Mouse (Mus musculus) liver, adult 2 months (tissue): Measurements from ENCODE around the gene Igdcc4. TPM values are rescaled to one million over a fixed set of nuclear protein-coding genes. Genes with fewer than 3 reads are reported as not detected.

Experiments used
- DNase-seq: peaks from one replicate; pipeline ENCODE4 v3.0.0-alpha.2; 2011; ENCODE audit warnings: low read depth, low spot score; ENCODE audit errors: extremely low read depth
- H3K27ac ChIP-seq: fragments of 200-500 bp; replicated peaks from 2 replicates; pipeline ENCODE4 v1.5.1; 2012; ENCODE audit warnings: low read depth, mild to moderate bottlenecking, control low read depth, inconsistent platforms, low read length; ENCODE audit not compliant: insufficient read depth
- H3K27me3 ChIP-seq: fragments of 200-500 bp; 2 replicates; pipeline ENCODE4 v1.6.1; 2012; ENCODE audit warnings: mild to moderate bottlenecking, moderate library complexity, low read length, inconsistent platforms; ENCODE audit not compliant: control insufficient read depth, insufficient read depth
- H3K36me3 ChIP-seq: fragments of 200-500 bp; 2 replicates; pipeline ENCODE4 v1.6.1; 2012; ENCODE audit warnings: low read length, inconsistent platforms; ENCODE audit not compliant: control insufficient read depth, insufficient read depth
- H3K4me1 ChIP-seq: fragments of 200-500 bp; 2 replicates; pipeline ENCODE4 v1.6.1; 2011; ENCODE audit warnings: low read length; ENCODE audit not compliant: control insufficient read depth, insufficient read depth
- H3K4me3 ChIP-seq: fragments of 200-500 bp; 2 replicates; pipeline ENCODE4 v1.5.1; 2011; ENCODE audit warnings: low read depth, mild to moderate bottlenecking, control low read depth, low read length, moderate library complexity; ENCODE audit not compliant: insufficient read depth
- H3K79me2 ChIP-seq: fragments of 200-500 bp; 2 replicates; pipeline ENCODE4 v1.6.1; 2012; ENCODE audit warnings: inconsistent platforms, mild to moderate bottlenecking, low read length, moderate library complexity; ENCODE audit not compliant: control insufficient read depth, insufficient read depth
- H3K9ac ChIP-seq: fragments of 200-500 bp; 2 replicates; pipeline ENCODE4 v1.6.1; 2012; ENCODE audit warnings: low read depth, mild to moderate bottlenecking, control low read depth, inconsistent platforms, low read length
- CTCF ChIP-seq: fragments of 200-500 bp; IDR thresholded peaks from 2 replicates; pipeline ENCODE4 v1.5.1; 2011; ENCODE audit warnings: low read depth, low read length, control low read depth
- POLR2A ChIP-seq: fragments of 200-500 bp; IDR thresholded peaks from 2 replicates; pipeline ENCODE4 v1.6.1; 2011; ENCODE audit warnings: low read length, control low read depth; ENCODE audit not compliant: insufficient read depth; ENCODE audit errors: extremely low read depth
- WGBS: fragments of 180-500 bp; shearing (Covaris S2); methylation state at CpG from one replicate; pipeline ENCODE4 v1.1.7; 2018; 5-methylcytosine and 5-hydroxymethylcytosine counted together
- polyA plus RNA-seq: library from polyadenylated mRNA; depleted of rRNA; stranded (reverse); fragments of >200 nt; gene quantifications from 2 replicates; pipeline ENCODE4 v1.2.3, GENCODE M21; 2012
- total RNA-seq: library from RNA; depleted of rRNA; stranded (reverse); fragments of >200 nt; gene quantifications from 2 replicates; pipeline ENCODE4 v1.2.3, GENCODE M21; 2014

The Igdcc4 gene
- total and polyA plus RNA-seq, 2 experiments = 0.12 to 0.18 TPM

DNA sequence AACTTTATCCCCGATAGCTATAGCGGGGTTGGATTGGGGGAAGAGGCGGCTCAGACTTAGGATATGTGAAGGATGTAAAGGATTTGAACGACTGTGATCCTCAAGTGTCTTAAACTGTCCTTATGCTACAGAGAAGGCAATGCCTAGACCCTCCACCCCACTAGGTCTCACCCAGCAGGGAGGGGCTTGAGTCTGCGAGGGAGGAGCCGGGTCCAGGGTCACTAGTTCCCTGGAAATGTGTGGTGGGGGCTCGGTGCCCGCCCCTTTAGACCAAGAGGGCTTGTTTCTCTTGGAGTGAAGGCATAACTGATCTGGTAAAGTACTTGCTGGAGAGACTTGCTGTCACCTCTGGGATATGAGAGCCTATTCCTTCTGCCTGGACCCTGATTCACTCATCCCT lies 41.1 kb downstream of the Igdcc4 start:
- 7% methylated on average over 8 of the region's 8 CpGs for WGBS
- Histone ChIP-seq H3K9ac (no peak overlapping the region), H3K27me3 (peaks cover 8% of the 10 kb centered on the region), H3K4me1 (no peaks in the 10 kb centered on the region), H3K4me3 (no peak overlapping the region), H3K27ac (no peak overlapping the region), H3K79me2 (no peaks in the 10 kb centered on the region), H3K36me3 (no peaks in the 10 kb centered on the region)
- TF ChIP-seq CTCF (no peak), POLR2A (no peak)
- DNase-seq = no peak

- no peak overlapping the region for H3K27ac ChIP-seq
- no peak for DNase-seq
- no peak overlapping the region for H3K4me3 ChIP-seq
- peaks cover 6% of the 10 kb centered on the region for H3K27me3 ChIP-seq
- no peak for TF ChIP-seq CTCF
- TF ChIP-seq POLR2A = no peak
- H3K79me2 ChIP-seq = no peaks in the 10 kb centered on the region
- 90% methylated on average over 5 of the region's 5 CpGs for WGBS
- no peak overlapping the region for H3K9ac ChIP-seq
- no peaks in the 10 kb centered on the region for H3K36me3 ChIP-seq
- H3K4me1 ChIP-seq = no peaks in the 10 kb centered on the region
Observed at GRCm38 (mm10) chr9:65146001-65146400, 44.7 kb downstream of the Igdcc4 start.

- WGBS = 85% methylated on average over 7 of the region's 7 CpGs
- Histone ChIP-seq H3K4me1 (no peaks in the 10 kb centered on the region), H3K4me3 (no peak overlapping the region), H3K79me2 (no peaks in the 10 kb centered on the region), H3K27me3 (no peaks in the 10 kb centered on the region), H3K36me3 (no peaks in the 10 kb centered on the region), H3K27ac (no peak overlapping the region), H3K9ac (no peak overlapping the region)
- no peak for DNase-seq
- TF ChIP-seq CTCF (no peak), POLR2A (no peak)
Observed at GRCm38 (mm10) chr9:65148507-65148906, 47.2 kb downstream of the Igdcc4 start.

GRCm38 (mm10) chr9:65152711-65153330 lies 51.5 kb downstream of the Igdcc4 start:
- Histone ChIP-seq H3K4me3 (no peak overlapping the region), H3K27ac (no peak overlapping the region), H3K9ac (no peak overlapping the region), H3K79me2 (no peaks in the 10 kb centered on the region), H3K4me1 (no peaks in the 10 kb centered on the region), H3K27me3 (no peaks in the 10 kb centered on the region), H3K36me3 (no peaks in the 10 kb centered on the region)
- no peak for DNase-seq
- 76% methylated on average over 6 of the region's 6 CpGs for WGBS
- no peak for TF ChIP-seq POLR2A
- no peak for TF ChIP-seq CTCF

GRCm38 (mm10) chr9:65153331-65153711 lies 52.0 kb downstream of the Igdcc4 start:
- H3K79me2 ChIP-seq = no peaks in the 10 kb centered on the region
- DNase-seq = no peak
- WGBS = 52% methylated on average over 5 of the region's 5 CpGs
- no peak for TF ChIP-seq CTCF
- no peak for TF ChIP-seq POLR2A
- no peaks in the 10 kb centered on the region for H3K4me1 ChIP-seq
- H3K27me3 ChIP-seq = no peaks in the 10 kb centered on the region
- no peak overlapping the region for H3K4me3 ChIP-seq
- H3K27ac ChIP-seq = no peak overlapping the region
- no peaks in the 10 kb centered on the region for H3K36me3 ChIP-seq
- H3K9ac ChIP-seq = no peak overlapping the region

DNA sequence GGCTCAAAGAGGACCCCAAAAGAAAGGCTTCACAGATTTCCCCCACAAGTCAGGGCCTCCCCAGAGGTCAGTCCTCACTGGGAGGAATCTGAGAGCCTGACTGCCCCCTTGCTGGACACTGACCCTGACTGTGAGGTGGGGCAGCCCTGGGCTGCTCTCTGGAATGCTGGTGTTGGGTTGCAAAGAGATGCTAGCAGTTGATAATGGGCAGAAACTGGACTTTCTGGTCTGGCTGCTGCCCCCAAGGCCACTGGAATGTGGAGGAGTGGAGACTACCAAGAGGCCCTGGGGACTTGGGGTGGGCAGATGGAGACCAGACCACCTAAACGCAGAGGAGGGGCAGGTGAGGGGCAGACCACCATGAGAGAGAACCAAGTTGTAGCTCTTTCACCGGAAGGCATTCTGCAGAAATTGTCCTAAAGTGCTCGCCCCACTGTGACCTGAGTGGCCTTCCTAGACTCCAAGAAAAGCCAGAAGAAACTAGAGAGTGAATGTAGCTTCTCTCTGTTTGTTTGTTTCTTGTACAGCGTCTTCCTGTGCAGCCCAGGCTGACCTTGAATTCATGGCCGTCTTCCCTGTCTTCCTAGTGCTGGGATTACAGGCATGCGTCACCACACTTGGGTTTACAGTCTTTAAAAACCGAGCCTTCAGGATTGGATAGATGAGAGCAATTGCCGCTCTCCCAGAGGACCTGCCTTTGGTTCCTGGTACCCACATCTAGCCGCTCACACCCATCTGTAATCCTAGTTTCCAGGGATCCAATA lies 53.6 kb downstream of the Igdcc4 start:
- Histone ChIP-seq H3K27ac (no peak overlapping the region), H3K4me3 (no peak overlapping the region), H3K4me1 (no peaks in the 10 kb centered on the region), H3K36me3 (no peaks in the 10 kb centered on the region), H3K79me2 (no peaks in the 10 kb centered on the region), H3K27me3 (no peaks in the 10 kb centered on the region), H3K9ac (no peak overlapping the region)
- TF ChIP-seq POLR2A (no peak), CTCF (no peak)
- WGBS = 79% methylated on average over 9 of the region's 9 CpGs
- no peak for DNase-seq
